Mouse (Mus musculus): ENCODE data around the gene Palm2. TPM values are rescaled to one million over a fixed set of nuclear protein-coding genes. Genes with fewer than 3 reads are reported as not detected.

Gene Palm2
- polyA plus RNA-seq, 1 experiment from 2014 or later = 0.05 TPM

DNA sequence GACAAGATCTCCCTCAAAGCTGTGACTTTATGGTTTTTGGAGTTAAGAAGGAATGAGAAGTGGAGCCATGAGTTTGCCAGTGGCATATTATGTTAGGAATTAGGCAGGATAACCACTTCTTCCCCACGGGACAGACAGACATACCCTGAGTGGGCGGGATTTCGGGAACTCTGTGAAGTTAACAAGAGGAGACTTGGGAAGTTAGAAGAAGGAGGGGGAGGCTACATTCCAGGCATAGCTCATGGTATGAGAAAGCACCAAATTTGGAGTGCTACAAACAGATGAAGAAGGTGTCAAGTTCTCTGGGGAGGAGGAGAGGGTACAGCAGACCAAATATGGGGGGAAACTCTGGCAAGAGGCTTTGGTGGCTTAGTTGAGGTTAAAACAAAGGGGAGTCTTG lies 126.0 kb downstream of the Palm2 start:
- WGBS (ENCODE audit: insufficient replicate concordance) = 50% methylated on average over 3 of the region's 3 CpGs
- Histone ChIP-seq H3K4me3 (ENCODE audit: low read depth, low read length) (no peak overlapping the region), H3K9ac (replicated peaks) (no peak overlapping the region), H3K27ac (ENCODE audit: low read depth) (no peak overlapping the region), H3K4me1 (ENCODE audit: insufficient read depth) (no peaks in the 10 kb centered on the region), H3K4me2 (ENCODE audit: low read depth, low read length) (no peak overlapping the region), H3K36me3 (replicated peaks; ENCODE audit: insufficient read depth, low read length) (no peaks in the 10 kb centered on the region), H3K27me3 (ENCODE audit: insufficient read depth, low read length) (no peaks in the 10 kb centered on the region), H3K9me3 (ENCODE audit: low read length) (no peaks in the 10 kb centered on the region)
- no peak for ATAC-seq
- DNase-seq = no peak
- no peak for TF ChIP-seq EP300 (IDR thresholded peaks at IDR 0.05; ENCODE audit: low read depth)
- TF ChIP-seq CTCF (IDR thresholded peaks at IDR 0.05; ENCODE audit: low read depth) = no peak

- Histone ChIP-seq H3K4me2 (ENCODE audit: low read depth, low read length) (no peak overlapping the region), H3K4me3 (ENCODE audit: low read depth, low read length) (no peak overlapping the region), H3K4me1 (ENCODE audit: insufficient read depth) (no peaks in the 10 kb centered on the region), H3K9ac (replicated peaks) (no peak overlapping the region), H3K27ac (ENCODE audit: low read depth) (no peak overlapping the region), H3K27me3 (ENCODE audit: insufficient read depth, low read length) (no peaks in the 10 kb centered on the region), H3K36me3 (replicated peaks; ENCODE audit: insufficient read depth, low read length) (no peaks in the 10 kb centered on the region), H3K9me3 (ENCODE audit: low read length) (no peaks in the 10 kb centered on the region)
- WGBS (ENCODE audit: insufficient replicate concordance) = 59% methylated on average over 6 of the region's 6 CpGs
- DNase-seq (no peak), ATAC-seq (no peak)
- TF ChIP-seq CTCF (IDR thresholded peaks at IDR 0.05; ENCODE audit: low read depth) = no peak
- no peak for TF ChIP-seq EP300 (IDR thresholded peaks at IDR 0.05; ENCODE audit: low read depth)
These were observed 127.0 kb downstream of the Palm2 start for GRCm38 (mm10) chr4:57561055-57561454.

DNA sequence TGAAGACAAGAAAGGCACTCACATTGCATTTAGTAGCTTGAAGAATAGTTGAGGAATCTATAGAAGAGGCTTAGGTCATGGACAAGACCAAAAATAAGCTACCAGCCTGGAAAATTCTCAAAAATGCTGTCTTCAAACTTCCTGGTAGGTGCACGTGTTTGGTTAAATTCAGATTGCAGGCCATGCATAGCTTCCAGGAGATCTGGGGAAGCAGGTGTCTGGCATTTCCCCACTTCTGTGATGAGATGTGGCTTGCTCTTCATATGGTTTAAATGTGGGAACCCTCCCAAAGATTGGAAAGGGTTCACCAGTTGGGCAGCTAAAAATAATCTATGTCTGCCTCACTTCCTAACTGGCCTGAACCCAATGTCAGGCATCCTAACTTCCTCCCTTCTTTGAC lies 131.2 kb downstream of the Palm2 start:
- TF ChIP-seq EP300 (IDR thresholded peaks at IDR 0.05; ENCODE audit: low read depth) (no peak), CTCF (IDR thresholded peaks at IDR 0.05; ENCODE audit: low read depth) (no peak)
- Histone ChIP-seq H3K27ac (ENCODE audit: low read depth) (no peak overlapping the region), H3K4me3 (ENCODE audit: low read depth, low read length) (no peak overlapping the region), H3K4me2 (ENCODE audit: low read depth, low read length) (no peak overlapping the region), H3K9me3 (ENCODE audit: low read length) (no peaks in the 10 kb centered on the region), H3K36me3 (replicated peaks; ENCODE audit: insufficient read depth, low read length) (no peaks in the 10 kb centered on the region), H3K27me3 (ENCODE audit: insufficient read depth, low read length) (peaks cover 15% of the 10 kb centered on the region), H3K9ac (replicated peaks) (no peak overlapping the region), H3K4me1 (ENCODE audit: insufficient read depth) (no peaks in the 10 kb centered on the region)
- ATAC-seq (no peak), DNase-seq (no peak)
- 77% methylated on average over 1 of the region's 1 CpGs for WGBS (ENCODE audit: insufficient replicate concordance)

DNA sequence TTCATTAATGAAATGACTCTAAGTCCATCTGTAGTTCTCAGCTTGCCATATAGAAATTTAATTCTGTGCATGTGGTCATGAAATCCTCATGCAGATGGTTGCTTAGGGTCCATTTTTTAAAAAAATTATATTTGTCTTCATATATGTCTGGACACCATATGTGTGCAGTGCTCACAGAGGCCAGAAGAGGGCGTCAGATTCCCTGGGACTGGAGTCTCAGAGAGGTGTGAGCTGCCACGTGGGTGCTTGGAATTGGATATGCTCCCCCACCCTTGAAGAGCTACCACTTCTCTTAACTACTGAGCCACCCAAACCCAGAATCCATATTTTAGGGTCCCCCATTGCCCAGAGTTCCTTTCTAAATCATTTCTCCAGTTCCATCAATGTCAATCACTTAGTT lies 131.8 kb downstream of the Palm2 start:
- H3K4me3 ChIP-seq (ENCODE audit: low read depth, low read length) = no peak overlapping the region
- H3K36me3 ChIP-seq (replicated peaks; ENCODE audit: insufficient read depth, low read length) = no peaks in the 10 kb centered on the region
- TF ChIP-seq CTCF (IDR thresholded peaks at IDR 0.05; ENCODE audit: low read depth) (0 out of 2 replicates have a peak, but pooled peaks have one; percentile 6), EP300 (IDR thresholded peaks at IDR 0.05; ENCODE audit: low read depth) (no peak)
- no peak overlapping the region for H3K9ac ChIP-seq (replicated peaks)
- no peaks in the 10 kb centered on the region for H3K9me3 ChIP-seq (ENCODE audit: low read length)
- DNase-seq = no peak
- no peak overlapping the region for H3K4me2 ChIP-seq (ENCODE audit: low read depth, low read length)
- no peak overlapping the region for H3K27ac ChIP-seq (ENCODE audit: low read depth)
- WGBS (ENCODE audit: insufficient replicate concordance) = 45% methylated on average over 2 of the region's 2 CpGs
- peaks cover 15% of the 10 kb centered on the region for H3K27me3 ChIP-seq (ENCODE audit: insufficient read depth, low read length)
- no peaks in the 10 kb centered on the region for H3K4me1 ChIP-seq (ENCODE audit: insufficient read depth)
- ATAC-seq = no peak

DNA sequence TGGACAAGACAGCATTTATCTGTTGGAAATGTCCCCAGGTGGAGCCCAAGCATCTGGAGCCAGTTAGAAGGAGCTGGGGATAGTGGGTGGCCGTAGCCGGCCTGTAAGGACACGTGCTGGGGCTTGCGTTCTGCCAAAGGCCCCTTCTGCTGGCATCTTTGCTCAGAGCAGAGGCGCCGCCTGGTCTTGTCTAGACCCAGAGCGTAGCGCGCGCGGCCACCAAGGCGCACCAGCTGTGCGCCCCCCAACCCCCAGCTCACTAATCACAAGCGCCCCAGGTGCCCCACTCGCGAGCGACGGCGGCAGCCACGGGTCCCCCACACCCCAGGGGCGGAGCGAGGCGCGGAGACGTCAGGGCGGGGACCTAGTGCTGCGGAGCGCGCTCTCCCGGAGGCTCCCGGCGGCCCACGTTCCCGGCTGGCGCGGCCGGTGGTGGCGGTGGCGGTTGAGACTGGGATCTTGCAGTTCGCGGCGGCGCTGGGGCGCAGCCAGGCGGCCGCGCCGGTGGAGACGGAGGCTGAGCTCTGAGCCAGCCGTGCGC lies 133.7 kb downstream of the Palm2 start, which contains the start of gene Pakap:
Gene Pakap, plus strand, starts transcription at position 514 of the 541 bp plus-strand sequence.
- WGBS (ENCODE audit: insufficient replicate concordance) = 4% methylated on average over 34 of the region's 51 CpGs
- peak; percentile 15 for DNase-seq
- TF ChIP-seq CTCF (IDR thresholded peaks at IDR 0.05; ENCODE audit: low read depth) (no peak), EP300 (IDR thresholded peaks at IDR 0.05; ENCODE audit: low read depth) (no peak)

DNA sequence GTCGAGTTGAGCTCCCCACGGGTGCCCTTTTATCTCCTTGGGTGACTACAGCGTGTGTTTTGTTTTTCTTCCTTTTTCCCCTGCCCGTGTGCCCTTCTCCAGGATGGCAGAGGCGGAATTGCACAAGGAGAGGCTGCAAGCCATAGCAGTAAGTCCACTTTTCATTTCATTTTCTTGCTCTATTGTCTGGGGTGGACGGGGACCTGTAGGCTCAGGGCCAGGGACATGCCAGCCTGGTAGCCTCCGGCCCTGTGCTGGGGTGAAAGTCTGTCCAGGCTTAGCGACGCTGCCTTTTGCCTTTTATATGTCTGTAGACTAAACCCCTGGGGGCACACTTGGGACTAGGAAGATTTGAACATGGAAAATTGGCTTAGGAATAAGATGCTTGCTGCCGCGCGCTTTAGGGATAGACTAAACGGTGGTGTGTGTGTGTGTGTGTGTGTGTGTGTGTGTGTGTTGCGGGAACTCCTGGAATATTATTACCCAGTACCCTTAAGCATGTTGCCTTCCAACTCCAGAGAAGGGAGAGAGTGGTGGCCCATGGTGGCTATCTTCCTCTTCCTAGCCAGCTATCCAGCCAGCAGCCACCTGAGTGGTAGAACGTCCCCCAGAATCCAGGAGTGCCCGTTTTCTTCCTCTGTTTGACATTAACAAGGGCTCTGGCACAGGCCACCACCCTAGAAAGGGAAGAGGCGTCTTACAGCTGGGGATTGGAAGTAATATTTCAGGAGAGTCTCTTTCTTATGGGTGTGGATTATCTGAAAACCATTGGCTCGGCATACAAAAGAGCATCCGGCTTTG lies 134.4 kb downstream of the Palm2 start:
- Histone ChIP-seq H3K4me1 (ENCODE audit: insufficient read depth) (no peaks in the 10 kb centered on the region), H3K4me3 (ENCODE audit: low read depth, low read length) (peak overlapping the region; percentile 22; the same call in 1 of the 2 replicates), H3K36me3 (replicated peaks; ENCODE audit: insufficient read depth, low read length) (no peaks in the 10 kb centered on the region), H3K27me3 (ENCODE audit: insufficient read depth, low read length) (peaks cover 15% of the 10 kb centered on the region), H3K4me2 (ENCODE audit: low read depth, low read length) (peak overlapping the region; percentile 38; the same call in 1 of the 2 replicates), H3K9me3 (ENCODE audit: low read length) (no peaks in the 10 kb centered on the region), H3K9ac (replicated peaks) (no peak overlapping the region), H3K27ac (ENCODE audit: low read depth) (no peak overlapping the region)
- 50% methylated on average over 19 of the region's 19 CpGs for WGBS (ENCODE audit: insufficient replicate concordance)
- DNase-seq (no peak), ATAC-seq (no peak)
- no peak for TF ChIP-seq CTCF (IDR thresholded peaks at IDR 0.05; ENCODE audit: low read depth)
- TF ChIP-seq EP300 (IDR thresholded peaks at IDR 0.05; ENCODE audit: low read depth) = no peak

More for the DNA sequence above, 133.7 kb downstream of the Palm2 start, which contains the start of gene Pakap:
- peaks cover 15% of the 10 kb centered on the region for H3K27me3 ChIP-seq (ENCODE audit: insufficient read depth, low read length)
- H3K4me3 ChIP-seq (ENCODE audit: low read depth, low read length) = peak within 1 kb of the TSS; percentile 22; the same call in 1 of the 2 replicates
- H3K4me2 ChIP-seq (ENCODE audit: low read depth, low read length) = peak within 1 kb of the TSS; percentile 38; the same call in 1 of the 2 replicates
- no peak within 1 kb of the TSS for H3K27ac ChIP-seq (ENCODE audit: low read depth)
- no peak within 1 kb of the TSS for H3K9ac ChIP-seq (replicated peaks)
- ATAC-seq = no peak
- no peaks in the 10 kb centered on the region for H3K4me1 ChIP-seq (ENCODE audit: insufficient read depth)
- no peaks in the 10 kb centered on the region for H3K36me3 ChIP-seq (replicated peaks; ENCODE audit: insufficient read depth, low read length)
- no peaks in the 10 kb centered on the region for H3K9me3 ChIP-seq (ENCODE audit: low read length)

Data from liver, postnatal 0 days (tissue).